Mouse (Mus musculus) mouse embryonic stem cell (cell line): Measurements from ENCODE around the gene Btf3l4.

Source experiments
- in situ Hi-C, 2 experiments: fragments of 300-500 bp; cut with MboI; formaldehyde crosslinking; loops; 1 replicate in 1 of 2; 3 replicates in 1 of 2; pipeline ENCODE4 v1.14.3; 2019 to 2020; ENCODE audit warnings: low sequenced_read_pairs in 2 of 2, low pct_unique_long_range_greater_than_20kb in 1 of 2, mixed read lengths in 1 of 2; ENCODE audit not compliant: unreplicated experiment in 1 of 2

Gene Btf3l4

GRCm38 (mm10) chr4:108830698-108831097, 2.7 kb downstream of the Btf3l4 start:
- in situ Hi-C loops, result no loop called here

GRCm38 (mm10) chr4:108826643-108827042, 6.8 kb downstream of the Btf3l4 start:
- in situ Hi-C loops, result no loop called here

- in situ Hi-C loops, result no loop called here
Observed at GRCm38 (mm10) chr4:108826096-108826495, 7.3 kb downstream of the Btf3l4 start.

DNA sequence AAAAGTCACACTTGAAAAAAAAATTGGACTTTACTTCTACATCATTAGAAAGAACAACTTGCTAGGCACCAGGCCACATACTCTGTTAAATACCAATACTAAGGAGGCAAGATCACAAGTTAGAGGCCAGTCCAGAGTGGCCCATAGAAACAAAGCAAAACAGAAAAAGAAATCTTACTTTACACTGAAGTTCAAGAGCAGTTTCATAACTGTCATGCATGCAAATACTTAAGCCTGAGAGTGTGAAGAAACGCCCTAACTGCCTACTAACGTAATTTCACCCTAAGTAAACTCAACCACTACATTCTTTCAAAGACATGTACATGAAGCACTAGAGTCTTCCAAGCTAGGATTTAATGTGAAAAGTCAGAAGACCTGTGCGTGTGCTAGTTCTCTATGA, 7.7 kb downstream of the Btf3l4 start:
- in situ Hi-C loops, result no loop called here

GRCm38 (mm10) chr4:108811550-108811949, 21.9 kb downstream of the Btf3l4 start:
- in situ Hi-C loops, result no loop called here

DNA sequence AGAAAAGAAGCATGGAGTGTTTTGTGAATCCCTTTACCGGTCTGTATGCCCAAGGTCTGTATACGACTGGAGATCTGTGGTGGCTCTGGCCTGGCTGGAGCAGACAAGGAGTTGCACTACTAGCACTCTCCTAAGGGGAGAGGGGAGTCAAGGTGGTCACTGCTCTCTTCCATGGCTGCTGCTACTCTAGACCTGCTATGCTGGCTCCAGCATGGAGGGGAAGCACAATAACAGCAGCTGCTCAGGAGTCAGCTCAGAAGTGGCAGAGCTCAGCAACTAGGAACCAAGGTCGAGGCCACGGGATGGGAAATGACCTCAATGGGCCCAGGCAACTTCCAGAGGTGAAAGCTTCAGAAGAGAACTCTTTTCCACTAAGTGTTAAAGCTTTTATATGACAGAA, 22.3 kb downstream of the Btf3l4 start:
- in situ Hi-C loops, result no loop called here

DNA sequence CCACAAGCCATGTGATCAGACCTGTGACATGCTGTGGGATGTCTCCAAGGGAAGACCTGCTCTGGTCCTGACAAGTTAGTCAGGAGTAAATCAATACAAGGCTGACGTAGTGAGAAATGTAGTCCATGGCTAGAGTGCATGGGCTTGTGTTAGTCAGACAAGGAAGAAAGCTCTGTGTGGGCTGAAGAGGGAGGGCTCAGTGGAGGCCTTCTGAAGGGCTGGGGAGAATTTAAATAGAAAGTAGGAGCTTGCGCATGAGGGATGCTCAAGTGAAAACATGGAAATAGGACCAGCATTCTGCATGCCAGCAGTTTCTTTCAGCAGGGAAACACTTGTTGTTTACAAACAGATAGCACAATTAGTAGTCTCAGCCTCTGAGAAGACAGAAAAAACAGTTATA, 29.9 kb downstream of the Btf3l4 start:
- in situ Hi-C loops, result no loop called here

DNA sequence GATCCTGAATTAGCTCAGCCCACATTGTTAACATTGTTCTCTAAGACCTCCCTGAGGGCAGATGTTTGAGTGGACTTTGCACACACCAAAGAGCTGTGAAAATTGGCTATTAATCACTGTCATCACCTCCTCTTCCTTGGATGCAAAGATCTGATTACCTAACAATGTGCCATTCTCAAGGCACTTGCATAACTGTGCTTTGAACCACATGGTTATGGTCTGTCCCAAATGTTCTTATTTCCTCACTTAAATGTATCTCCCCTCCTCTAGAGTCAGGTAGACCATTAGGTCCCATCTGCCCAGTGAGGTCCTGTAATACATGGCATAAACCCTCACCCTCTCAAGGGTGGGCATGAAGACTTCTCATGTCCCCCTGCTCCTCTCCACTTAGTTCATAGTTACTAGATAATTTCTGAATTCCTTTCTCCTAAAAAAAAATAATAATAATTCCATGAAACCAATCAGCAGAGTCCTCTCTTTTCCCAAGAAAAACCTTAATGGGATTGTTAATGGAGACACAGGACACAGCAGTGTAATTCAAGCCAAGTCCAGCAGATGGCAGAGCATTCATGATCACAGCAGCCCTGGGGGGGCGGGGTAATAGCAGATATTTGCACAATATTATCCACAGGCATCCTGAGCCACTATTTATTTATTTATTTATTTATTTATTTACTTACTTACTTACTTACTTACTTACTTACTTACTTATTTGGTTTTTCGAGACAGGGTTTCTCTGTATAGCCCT, 35.2 kb downstream of the Btf3l4 start:
- in situ Hi-C loops, result no loop called here

DNA sequence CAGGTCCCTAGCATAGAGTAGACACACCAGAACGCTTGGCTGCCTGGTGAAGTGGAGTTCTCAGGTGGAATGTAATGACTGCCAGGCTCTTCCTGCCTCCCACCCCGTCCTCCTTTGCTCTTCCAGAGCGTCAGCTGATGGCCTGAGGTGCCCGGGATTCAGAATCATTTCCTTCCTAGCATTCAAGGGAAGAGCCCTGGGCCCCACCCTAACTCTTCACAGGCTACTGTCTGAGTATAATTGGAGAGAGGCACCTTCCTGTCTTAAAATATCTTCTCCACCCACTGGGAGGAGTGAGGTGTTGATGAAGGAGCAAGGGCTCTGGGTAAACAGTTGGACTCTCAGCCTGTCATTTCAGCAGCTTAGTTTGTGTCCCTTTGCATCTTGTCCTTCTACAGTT, 36.7 kb downstream of the Btf3l4 start:
- in situ Hi-C loops, result no loop called here

DNA sequence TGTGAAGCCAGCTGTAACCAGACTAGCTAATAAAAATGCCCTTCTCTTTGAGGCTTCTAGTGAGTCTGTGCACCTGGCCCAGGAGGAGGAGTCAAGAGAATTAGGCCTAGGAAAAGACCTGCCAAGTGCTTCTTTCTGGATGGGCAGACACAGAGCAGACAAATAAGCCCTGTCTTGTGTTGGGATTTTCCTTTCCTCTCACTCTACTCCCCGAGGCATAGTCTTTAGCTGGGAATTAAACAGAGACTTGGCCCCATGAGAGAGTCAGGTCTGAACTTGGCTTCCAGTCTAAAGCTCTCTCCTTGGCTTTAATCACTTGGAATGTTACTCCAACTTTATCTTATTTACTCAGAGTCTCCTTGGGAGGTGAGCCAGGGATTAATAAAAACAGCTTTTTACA, 39.5 kb downstream of the Btf3l4 start:
- in situ Hi-C loops, result no loop called here

- in situ Hi-C loops, result no loop called here
Observed at GRCm38 (mm10) chr4:108790507-108790906, 42.9 kb downstream of the Btf3l4 start.

- in situ Hi-C loops, result no loop called here
Observed at GRCm38 (mm10) chr4:108789258-108789936, 44.0 kb downstream of the Btf3l4 start.

DNA sequence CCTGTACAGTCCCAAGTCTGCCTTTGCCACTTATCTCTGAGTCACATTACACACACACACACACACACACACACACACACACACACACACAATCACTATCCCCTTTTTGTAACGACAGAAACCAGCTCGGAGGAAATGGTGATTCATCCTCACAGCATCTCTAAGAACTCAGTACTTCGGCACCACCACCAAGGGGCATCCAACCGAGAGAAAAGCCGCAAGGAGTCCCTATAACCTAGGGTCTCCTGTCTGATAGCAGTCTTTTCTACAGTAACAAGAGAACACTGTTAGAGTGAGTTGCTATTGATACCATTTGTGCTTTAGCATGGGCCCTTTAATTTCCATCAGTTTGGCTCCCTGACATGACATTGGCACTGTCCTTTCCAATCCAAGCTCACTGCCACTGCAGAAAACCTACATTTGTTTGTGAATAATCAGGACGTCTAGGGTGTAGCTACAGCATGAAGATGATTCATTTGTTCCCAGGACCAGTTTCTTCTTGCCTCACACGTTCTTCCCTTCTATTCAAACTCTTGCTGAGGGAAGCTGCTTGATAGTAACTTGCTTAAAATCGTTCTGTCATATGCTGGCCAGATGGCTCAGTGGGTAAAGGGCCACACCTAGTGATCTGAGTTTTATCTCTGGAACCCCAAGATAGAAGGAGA, 50.9 kb downstream of the Btf3l4 start:
- in situ Hi-C loops, result no loop called here

DNA sequence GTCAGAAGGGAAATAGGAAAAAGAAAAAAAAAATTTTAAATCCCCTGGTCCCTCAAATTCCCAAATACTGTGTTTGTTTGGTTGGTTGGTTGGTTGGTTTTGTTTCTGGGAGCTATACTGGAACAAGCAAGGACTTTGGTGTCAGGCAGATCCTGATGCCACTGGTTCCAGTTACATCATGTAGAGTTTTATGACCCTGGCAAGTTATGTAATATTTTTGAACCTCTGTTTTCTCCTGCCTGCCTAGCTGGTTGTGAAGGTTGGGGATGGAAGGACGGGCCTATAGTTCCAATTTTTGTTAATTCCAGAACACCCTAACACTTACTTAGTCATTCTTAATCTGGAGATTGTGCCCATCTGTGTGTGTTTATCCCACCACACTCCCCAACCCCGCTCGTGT, 51.8 kb downstream of the Btf3l4 start:
- in situ Hi-C loops, result no loop called here

GRCm38 (mm10) chr4:108780864-108781205, 52.6 kb downstream of the Btf3l4 start:
- in situ Hi-C loops, result no loop called here

DNA sequence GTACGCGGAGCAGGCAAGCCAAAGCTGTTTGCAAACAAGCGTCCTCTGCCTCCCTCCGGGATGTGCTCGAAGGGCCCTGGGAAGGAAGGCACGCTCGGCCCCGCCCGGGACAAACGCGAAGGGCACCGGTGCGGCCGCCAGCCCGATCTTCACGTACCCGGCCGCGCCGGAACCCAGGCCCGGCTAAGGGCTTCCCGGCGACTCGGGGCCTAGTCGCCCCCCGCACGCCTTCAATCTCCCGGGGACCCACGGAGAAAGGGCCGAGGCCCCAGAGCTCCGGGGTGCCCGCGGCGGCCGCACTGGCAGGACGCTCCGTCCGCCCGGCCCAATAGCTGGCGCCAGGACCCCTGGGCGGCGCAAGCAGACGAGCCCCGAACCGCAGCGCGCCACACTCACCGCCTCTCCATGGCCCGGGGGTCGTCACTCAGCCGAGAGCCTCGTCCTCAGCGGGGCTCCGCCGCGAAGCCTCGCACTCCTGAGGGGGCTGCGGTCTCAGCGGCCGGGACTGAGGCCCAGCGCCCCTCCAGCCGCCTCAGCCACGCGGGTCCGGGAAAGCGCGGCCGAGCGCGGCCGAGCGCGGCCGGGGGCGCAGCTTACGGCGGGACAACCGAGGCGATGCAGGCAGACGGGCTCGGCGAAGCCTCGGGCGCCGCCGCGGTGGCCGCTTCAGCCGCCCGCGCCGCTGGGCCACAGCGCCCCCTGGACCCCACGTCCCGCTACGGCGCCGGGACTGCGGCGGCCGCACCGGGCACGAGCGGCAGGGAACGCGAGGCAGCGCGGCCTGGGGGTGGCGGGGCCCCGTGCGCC, 53.2 kb downstream of the Btf3l4 start, which contains the start of gene Zfyve9:
Gene Zfyve9 (minus strand): TSS at position 742 of the 807 bp plus-strand sequence.
- in situ Hi-C loops, result no loop called here

- in situ Hi-C loops, result no loop called here
Observed at GRCm38 (mm10) chr4:108779763-108780056, 53.7 kb downstream of the Btf3l4 start.

DNA sequence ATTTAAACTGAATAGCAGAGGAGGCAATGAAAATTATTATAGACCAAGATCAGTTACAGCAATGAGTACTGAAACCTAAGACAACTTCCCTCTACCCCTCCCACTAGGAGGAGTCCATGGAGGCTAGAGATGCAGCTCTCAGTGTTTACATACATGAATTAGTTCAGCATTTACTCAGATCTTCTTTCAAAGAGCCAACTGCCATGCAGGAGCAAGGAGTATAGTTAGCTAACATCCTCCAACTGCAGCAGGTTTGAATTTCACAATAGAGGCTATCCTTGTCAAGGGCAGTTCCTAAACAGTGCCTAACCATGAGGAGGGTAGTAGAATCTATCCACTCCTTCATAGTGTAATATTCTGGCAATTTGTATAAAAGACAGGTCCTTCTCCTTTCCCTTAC, 64.9 kb downstream of the Btf3l4 start:
- in situ Hi-C loops, result no loop called here
